Mouse (Mus musculus) ES-Bruce4 (cell line): Measurements from ENCODE around the gene Clec16a.

Experiments
- CTCF ChIP-seq: IDR thresholded peaks from one replicate; pipeline ENCODE4 v1.8.1; 2011; ENCODE audit warnings: low read depth, low read length
- POLR2A ChIP-seq: IDR thresholded peaks from one replicate; pipeline ENCODE4 v1.8.1; 2011; ENCODE audit warnings: low read length; ENCODE audit not compliant: insufficient read depth

DNA sequence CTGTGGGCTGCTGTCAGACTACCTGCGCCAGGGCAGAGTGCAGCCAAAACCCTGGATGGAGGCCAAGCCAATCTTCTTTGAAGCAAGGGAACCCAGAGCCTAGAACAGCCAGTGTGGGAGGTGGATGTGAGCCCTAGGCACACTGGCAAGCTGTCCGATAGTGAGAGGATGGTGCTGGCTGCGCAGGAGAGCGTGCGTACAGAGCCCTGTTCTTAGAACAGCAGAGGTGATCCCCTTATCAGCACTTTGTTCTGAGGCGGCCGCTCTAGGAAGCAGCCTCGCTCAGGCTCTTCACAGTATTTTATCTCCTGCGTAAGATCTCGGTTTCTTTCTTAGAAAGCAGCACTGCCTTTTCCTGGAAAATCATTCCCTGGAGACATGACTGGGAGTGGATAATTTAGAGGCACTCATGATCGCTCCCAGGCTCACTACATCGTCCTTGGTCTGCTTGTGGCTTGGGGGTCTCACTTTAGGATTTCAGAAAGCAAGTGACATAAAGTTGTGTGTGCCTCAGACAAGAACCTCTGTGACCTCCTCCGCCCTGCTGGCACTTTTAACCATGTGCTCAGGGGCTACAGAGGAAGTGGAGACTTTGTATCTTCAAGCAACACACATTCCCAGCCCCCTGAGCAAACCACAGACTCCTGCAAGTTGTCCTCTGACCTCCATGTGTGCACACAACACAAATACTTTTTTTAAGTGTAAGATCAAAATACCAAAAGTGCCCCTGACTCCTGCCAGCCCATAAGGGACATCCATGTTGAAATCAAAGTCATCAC, 94.2 kb downstream of the Clec16a start:
- TF ChIP-seq CTCF: no peak
- no peak for TF ChIP-seq POLR2A
